Mouse (Mus musculus) embryonic fibroblast, embryonic 13.5 days (primary cell): ENCODE data around the gene Hip1.

Experiments
- CTCF ChIP-seq: IDR thresholded peaks from 2 replicates; pipeline ENCODE4 v1.5.1; 2011; ENCODE audit warnings: mild to moderate bottlenecking, control low read depth, low read length, moderate library complexity, borderline replicate concordance; ENCODE audit not compliant: insufficient read depth
- POLR2A ChIP-seq: IDR thresholded peaks from 2 replicates; pipeline ENCODE4 v1.6.1; 2011; ENCODE audit warnings: low read depth, mild to moderate bottlenecking, control low read depth, low read length, moderate library complexity

- TF ChIP-seq POLR2A (no peak), CTCF (no peak)
Observed at GRCm38 (mm10) chr5:135535867-135536266, 9.1 kb downstream of the Hip1 start.
